Mouse (Mus musculus) adrenal gland, adult 8-10 months (tissue): ENCODE measurements around the gene Abhd12b. TPM values are rescaled to one million over a fixed set of nuclear protein-coding genes. Genes with fewer than 3 reads are reported as not detected.

ENCODE experiments used
- DNase-seq: peaks from one replicate; pipeline ENCODE4 v3.0.0; 2022
- total RNA-seq, 4 experiments: library from RNA; stranded (reverse); gene quantifications; 2 replicates each; pipeline ENCODE4 v1.2.4; 2022

Abhd12b gene
- total RNA-seq, 4 experiments from 2014 or later: not detected

GRCm38 (mm10) chr12:70213601-70214000, 59.7 kb downstream of the Abhd12b start:
- DNase-seq: no peak

- no peak for DNase-seq
Observed at GRCm38 (mm10) chr12:70214281-70214680, 60.3 kb downstream of the Abhd12b start.

- DNase-seq: no peak
Observed at GRCm38 (mm10) chr12:70216229-70216800, 62.4 kb downstream of the Abhd12b start.

GRCm38 (mm10) chr12:70218795-70219540, 65.0 kb downstream of the Abhd12b start:
- DNase-seq: no peak

GRCm38 (mm10) chr12:70221425-70221824, 67.5 kb downstream of the Abhd12b start:
- DNase-seq: no peak

- DNase-seq: no peak
Observed at GRCm38 (mm10) chr12:70223331-70223730, 69.4 kb downstream of the Abhd12b start.

GRCm38 (mm10) chr12:70226655-70227054, 72.7 kb downstream of the Abhd12b start:
- no peak for DNase-seq

- peak; percentile 77 for DNase-seq
Observed at GRCm38 (mm10) chr12:70227121-70227932, 73.4 kb downstream of the Abhd12b start.

GRCm38 (mm10) chr12:70228155-70228554, 74.2 kb downstream of the Abhd12b start:
- DNase-seq: no peak

- no peak for DNase-seq
Observed at GRCm38 (mm10) chr12:70231294-70231693, 77.4 kb downstream of the Abhd12b start, which contains the start of gene Pygl. Gene Pygl, minus strand, starts transcription at chr12:70231488.

GRCm38 (mm10) chr12:70232020-70232544, 78.1 kb downstream of the Abhd12b start:
- no peak for DNase-seq

Other genes with a start within 250 kb of the Abhd12b start
- gene Sav1, start 167.1 kb upstream of the Abhd12b start, total RNA-seq: 10 to 100 TPM; 37.3 to 43.6 (median 40.4) TPM
- 10 to 100 TPM; 27.4 to 55.2 (median 38.7) TPM for gene Nin, start 40.4 kb upstream of the Abhd12b start, total RNA-seq
- gene Pygl, start 77.3 kb downstream of the Abhd12b start, total RNA-seq: 10 to 100 TPM in 3 of 4 experiments, 1 to 10 TPM in 1; 9.5 to 74.3 (median 43.1) TPM
- gene Trim9, start 193.5 kb downstream of the Abhd12b start, total RNA-seq: 1 to 10 TPM; 1.8 to 3.4 (median 3.1) TPM